Mouse (Mus musculus): ENCODE results near the gene Zfp119b. TPM values are rescaled to one million over a fixed set of nuclear protein-coding genes. Genes with fewer than 3 reads are reported as not detected.

Gene Zfp119b
- total RNA-seq, 2 experiments from 2014 or later: 2.9 to 3.6 TPM

DNA sequence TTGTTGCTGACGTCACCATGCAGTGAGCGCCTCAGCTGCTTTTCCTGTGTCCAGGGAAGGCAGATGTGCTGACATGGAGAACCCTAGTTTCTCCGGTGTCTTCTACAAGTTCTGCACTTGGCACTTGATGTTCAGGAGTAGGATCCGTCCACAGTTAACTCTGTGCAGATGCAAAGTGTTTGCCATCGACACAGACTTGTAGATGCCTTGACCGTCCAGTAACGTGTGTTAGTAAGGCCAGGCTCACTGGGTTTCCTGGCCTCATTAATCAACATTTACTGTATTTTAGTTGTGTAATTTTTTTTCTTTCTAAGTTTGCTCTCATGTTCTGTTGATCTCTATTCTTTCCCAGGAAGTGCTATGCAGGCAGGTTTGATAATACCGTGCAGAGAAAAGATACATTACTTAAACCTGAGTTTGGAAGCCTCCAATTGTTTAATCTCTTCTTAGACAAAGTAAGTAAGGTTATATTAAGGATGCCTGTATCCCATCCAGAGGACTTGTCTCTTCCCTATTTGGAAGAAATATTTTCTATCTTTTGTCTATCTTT is 56.8 kb downstream of the Zfp119b start:
- DNase-seq (ENCODE audit: low spot score in 2 of 2): peak in 1 of 2 experiments; percentile 57

Other genes starting within 250 kb of the Zfp119b start
- 1 to 10 TPM; 4.6 to 8.1 TPM for gene Pot1b, start 236.9 kb downstream of the Zfp119b start, total RNA-seq (2021)
- gene Adgre4, start 199.5 kb downstream of the Zfp119b start, total RNA-seq (2021): under 1 TPM in 1 of 2 experiments, not detected in 1; 0.07 TPM
- gene Zfp119a, start 70.6 kb downstream of the Zfp119b start, total RNA-seq (2021): 1 to 10 TPM; 4.7 to 5.9 TPM
- 1 to 10 TPM; 6.2 to 6.5 TPM for gene Zfp959, start 57.4 kb downstream of the Zfp119b start, total RNA-seq (2021)
- gene Ebi3, start 3.1 kb upstream of the Zfp119b start, total RNA-seq (2021): 1 to 10 TPM; 1.4 to 1.5 TPM
- 10 to 100 TPM; 16.9 to 17.5 TPM for gene Yju2, start 9.6 kb upstream of the Zfp119b start, total RNA-seq (2021)
- gene Shd, start 21.0 kb upstream of the Zfp119b start, total RNA-seq (2021): 10 to 100 TPM; 21.1 to 21.2 TPM
- 10 to 100 TPM; 68.1 to 68.2 TPM for gene Fsd1, start 37.0 kb upstream of the Zfp119b start, total RNA-seq (2021)
- 1 to 10 TPM; 1.4 to 2.1 TPM for gene Stap2, start 56.1 kb upstream of the Zfp119b start, total RNA-seq (2021)
- 100 to 1,000 TPM; 106 to 111 TPM for gene Mpnd, start 56.2 kb upstream of the Zfp119b start, total RNA-seq (2021)
- gene Sh3gl1, start 87.1 kb upstream of the Zfp119b start, total RNA-seq (2021): 10 to 100 TPM; 53.9 to 57.8 TPM
- 1 to 10 TPM; 2.0 to 3.0 TPM for gene Chaf1a, start 90.9 kb upstream of the Zfp119b start, total RNA-seq (2021)
- gene Ubxn6, start 125.5 kb upstream of the Zfp119b start, total RNA-seq (2021): 10 to 100 TPM; 85.7 to 90.6 TPM
- 100 to 1,000 TPM; 105 to 107 TPM for gene Hdgfl2, start 130.1 kb upstream of the Zfp119b start, total RNA-seq (2021)
- gene Plin4, start 160.3 kb upstream of the Zfp119b start, total RNA-seq (2021): 10 to 100 TPM; 16.3 to 16.9 TPM
- 1 to 10 TPM in 1 of 2 experiments, under 1 TPM in 1; 0.67 to 1.1 TPM for gene Plin5, start 168.1 kb upstream of the Zfp119b start, total RNA-seq (2021)
- gene Lrg1, start 172.5 kb upstream of the Zfp119b start, total RNA-seq (2021): 1 to 10 TPM in 1 of 2 experiments, under 1 TPM in 1; 0.61 to 1.0 TPM
- gene Sema6b, start 190.8 kb upstream of the Zfp119b start, total RNA-seq (2021): 100 to 1,000 TPM; 128 to 130 TPM
- gene Tnfaip8l1, start 213.0 kb upstream of the Zfp119b start, total RNA-seq (2021): 1 to 10 TPM; 4.6 to 6.1 TPM
- 10 to 100 TPM; 41.7 to 44.3 TPM for gene Mydgf, start 234.4 kb upstream of the Zfp119b start, total RNA-seq (2021)